Mouse (Mus musculus) heart, postnatal 4 days (tissue): ENCODE measurements around the gene Znrf3. TPM values are rescaled to one million over a fixed set of nuclear protein-coding genes. Genes with fewer than 3 reads are reported as not detected.
A peak's percentile ranks its signal among the peaks of the same experiment; 100 is the strongest.

Experiments used
- DNase-seq: peaks from one replicate; pipeline ENCODE4 v3.0.0; 2021
- total RNA-seq, 2 experiments: library from RNA; stranded (reverse); gene quantifications; 2 replicates each; pipeline ENCODE4 v1.2.3; 2021

Gene Znrf3
- total RNA-seq, 2 experiments from 2014 or later = 15.2 to 18.0 TPM

DNA sequence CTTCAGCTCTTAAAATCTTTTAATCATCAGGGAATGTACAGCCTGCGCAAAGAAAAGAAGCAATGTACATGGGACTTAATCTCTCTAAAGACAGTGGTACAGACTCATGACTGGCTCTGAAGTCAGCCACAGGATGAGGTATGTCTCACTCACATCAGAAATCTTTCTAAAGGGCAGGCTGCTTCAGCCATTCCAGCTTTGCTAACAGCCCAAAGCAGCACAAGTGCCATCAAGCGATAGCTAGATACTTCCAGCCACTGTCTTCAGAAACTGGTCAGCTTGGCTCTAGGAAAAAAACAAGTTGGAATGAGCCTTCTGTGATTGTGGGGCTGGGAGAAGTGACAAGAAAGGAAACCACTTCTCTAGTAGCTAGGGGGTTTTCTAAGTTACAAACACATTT, 7.0 kb downstream of the Znrf3 start:
- DNase-seq = no peak

DNA sequence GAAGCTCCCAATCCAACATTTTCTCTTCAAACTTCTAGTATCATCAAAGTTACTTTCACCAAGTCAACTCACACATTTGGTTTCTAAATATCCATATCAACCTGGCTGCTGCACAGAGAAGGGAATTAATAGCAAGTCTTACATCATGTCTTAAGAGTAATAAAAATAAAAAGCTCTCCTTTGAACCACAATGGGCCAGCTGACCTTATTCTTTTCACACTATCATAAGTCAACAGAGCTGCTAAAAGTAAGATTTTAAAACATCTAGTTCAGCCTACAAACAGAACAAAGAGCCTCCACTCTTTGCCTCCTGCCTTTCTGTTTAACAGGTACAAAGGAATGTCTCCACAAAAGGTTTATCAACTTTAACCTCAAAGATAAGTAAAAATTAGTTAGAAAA, 7.7 kb downstream of the Znrf3 start:
- no peak for DNase-seq

DNA sequence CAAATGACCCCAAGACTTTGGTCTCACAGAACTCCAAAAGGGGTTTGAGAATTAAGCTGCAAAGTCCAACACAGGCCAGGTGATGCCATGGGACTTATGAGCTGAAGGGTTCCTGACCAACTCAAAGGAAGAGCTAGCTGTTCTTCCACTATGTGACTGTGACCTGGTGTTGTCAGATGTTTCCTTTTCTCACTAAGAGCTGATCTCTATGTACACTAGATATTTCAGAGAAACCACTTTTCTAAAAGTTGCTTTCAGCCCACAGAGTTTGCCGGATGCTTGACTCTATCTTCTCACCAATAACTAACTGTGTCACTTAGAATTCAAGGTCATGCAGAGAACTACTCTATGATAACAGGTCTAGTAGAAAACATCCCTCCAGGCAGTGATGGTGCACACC, 9.2 kb downstream of the Znrf3 start:
- DNase-seq = no peak

DNA sequence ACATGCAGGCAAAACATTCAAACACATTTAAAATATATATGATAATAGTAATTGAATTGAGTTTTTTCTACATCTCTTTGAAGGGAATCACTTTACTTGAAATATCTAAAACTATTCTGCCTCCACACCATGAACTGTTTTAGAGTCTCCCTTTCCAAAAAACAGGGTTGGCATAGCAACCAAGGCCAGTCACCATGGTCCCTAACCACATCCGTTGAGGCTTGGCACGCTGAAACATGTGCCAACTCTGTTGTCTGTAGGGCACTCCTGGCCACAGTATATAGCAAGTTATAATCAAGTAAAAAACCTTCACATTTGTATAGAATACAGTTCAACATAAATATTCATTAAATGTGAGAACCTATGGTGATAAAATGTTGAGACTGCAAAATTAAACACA, 12.3 kb downstream of the Znrf3 start:
- DNase-seq = no peak

DNA sequence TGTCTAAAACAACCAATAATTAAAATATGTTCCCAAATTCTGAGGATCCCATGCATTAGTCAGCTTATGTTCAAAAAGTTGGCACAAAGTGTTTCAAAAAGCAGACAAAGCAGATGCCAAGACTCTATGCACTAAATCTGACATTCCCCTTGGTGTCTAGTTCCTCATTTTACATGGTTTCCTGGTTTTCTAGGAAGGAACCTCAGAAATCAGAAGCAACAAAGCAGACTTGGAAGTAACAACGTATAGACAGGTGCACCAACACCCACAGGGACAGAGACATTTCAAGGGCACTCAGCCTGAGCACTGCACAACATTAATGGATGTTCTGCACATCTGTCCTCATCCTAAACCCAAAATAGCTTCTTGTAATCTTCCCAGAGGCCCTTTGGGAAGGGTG, 13.8 kb downstream of the Znrf3 start:
- DNase-seq = no peak

DNA sequence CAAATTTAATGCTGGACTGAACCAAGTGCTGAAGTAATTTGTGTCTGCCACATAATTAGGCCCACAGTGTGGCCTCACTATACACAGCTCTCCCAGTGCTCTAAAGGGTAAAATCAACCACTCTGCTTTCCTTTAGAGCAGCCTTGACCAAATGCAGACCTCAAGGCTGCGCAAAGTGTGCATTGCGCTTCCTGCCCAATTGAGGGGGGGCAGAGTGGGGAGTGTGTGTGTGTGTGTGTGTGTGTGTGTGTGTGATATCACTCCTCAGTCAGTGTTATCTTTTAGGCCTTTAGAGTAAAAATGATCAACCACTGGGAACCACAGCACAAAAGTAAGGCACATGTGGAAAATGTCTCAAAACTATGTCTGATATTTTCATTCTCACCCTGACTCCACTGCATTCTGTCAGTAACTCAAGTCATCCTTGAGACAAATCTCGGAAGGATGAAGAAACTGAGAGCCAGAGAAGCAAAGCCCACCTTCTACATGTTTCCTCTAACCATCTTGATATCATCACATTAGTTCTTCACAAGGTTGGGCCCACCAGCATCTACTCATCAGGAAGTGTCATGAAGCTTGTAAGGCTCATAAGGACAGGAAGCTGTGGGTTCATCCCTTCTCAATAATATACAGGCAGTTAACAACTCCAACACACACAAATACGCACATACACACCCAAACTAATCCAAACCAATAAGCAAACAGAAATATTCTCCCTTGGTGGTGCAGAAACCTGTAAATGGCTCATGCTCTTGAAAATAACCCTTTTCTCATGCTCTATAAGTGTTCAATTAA, 15.1 kb downstream of the Znrf3 start:
- DNase-seq = no peak

DNA sequence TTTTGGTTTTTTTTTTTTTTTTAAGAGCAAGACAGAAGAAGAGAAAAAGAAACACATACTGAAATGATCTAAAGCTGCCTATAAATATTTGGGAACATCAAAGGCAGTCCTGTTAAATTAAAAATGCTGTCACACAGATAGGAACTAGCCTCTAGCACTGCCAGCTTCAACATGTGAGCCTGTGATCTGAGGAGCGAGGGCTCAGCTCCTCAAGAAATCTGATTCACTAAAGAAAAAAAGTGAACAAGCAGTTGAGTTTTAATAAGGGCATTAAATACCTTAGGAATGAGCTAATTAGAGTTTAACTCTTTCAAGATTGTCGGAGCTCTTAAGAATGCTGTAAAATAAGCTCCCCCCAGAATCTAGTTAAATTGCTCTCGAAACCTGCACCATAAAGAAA, 17.4 kb downstream of the Znrf3 start:
- DNase-seq = no peak

DNA sequence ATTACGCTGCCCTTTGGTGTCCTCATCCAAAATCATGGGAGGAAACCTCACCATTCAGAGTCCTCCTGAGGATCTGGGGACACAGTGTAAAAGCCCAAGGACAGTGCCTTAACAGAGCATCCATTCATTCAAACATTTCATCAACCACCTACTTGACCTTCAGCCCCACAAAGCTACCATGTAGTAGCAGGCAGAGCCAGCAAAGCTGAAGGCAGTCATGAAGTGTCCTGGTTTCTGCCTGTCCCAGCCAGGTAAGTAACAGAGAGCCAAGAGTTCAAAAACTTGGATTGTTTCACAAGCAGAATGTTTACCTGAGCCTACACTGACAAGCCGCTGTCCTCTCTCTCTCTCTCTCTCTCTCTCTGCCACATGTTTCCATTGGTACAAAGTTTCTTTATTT, 18.3 kb downstream of the Znrf3 start:
- no peak for DNase-seq

DNA sequence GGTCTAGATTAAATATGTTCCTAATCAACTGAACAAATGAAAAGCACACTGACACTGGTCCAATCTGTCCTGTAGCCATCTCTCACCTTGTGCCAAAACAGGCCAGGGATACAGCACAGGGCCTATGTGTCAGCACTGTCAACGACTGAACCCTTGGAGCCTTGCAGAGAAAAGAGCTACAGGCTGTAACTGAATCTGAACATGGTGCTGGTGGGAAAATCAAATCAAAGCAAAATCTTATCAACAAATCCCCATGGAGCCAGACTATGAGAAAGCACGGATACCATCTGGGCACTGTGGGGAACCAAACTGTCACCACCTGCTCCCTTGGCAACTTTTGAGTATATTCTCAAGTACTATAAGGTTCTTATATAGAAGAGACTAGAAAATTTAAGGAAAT, 19.5 kb downstream of the Znrf3 start:
- DNase-seq = no peak

DNA sequence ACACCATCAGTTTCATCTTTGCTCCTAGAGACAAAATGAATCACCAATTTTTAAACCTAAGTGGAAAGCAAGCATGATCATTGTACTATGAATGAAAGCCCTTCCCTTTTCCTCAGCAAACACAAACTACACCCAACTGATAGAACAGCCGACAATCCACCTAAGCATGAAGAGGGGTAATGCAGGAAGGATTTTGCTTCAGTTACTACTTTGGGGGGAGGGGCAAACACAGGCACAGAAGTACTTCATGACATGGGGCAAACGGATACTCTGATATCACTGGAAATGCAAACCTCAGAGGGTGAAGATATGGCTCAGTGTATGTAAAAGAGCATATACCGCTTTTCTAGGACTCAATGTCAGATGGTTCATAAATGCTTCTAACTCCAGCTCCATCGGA, 20.5 kb downstream of the Znrf3 start:
- no peak for DNase-seq

DNA sequence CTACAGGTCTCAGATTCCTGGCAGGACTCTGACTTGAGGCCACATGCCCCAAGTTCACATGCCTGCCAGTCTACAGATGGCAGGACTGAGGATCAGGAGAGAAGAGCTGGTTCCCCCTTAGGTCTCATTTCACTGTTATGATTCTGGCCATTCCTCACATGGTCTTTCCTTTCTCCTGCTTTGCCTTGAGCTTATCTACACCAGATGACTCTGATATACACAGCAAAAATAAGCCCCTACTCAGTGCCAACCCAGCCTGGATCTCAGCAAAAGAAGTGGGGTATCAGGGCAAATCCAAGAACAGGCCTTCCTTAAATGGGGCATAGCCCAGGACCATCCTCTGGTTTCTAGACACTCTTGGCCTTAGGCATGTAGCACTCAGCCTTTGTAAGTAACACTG, 21.6 kb downstream of the Znrf3 start:
- DNase-seq = no peak

DNA sequence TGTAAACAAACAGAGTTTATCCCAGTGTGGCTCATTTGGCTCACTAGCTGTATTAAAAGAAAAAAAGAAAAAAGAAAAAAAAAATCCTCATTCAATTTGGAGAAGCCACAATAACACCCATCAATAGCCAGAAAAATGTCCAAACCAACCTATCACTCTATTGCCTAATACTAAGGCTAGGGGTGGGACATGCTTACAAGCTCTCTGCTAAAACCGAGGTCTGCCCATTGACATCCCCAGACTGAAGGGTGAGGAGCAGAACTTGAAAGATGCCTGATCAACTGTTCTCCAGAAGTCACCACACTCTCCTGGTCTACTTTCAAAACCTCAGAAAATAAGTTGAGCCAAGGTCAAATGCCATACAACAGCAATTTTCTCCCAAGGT, 22.4 kb downstream of the Znrf3 start:
- DNase-seq = no peak

DNA sequence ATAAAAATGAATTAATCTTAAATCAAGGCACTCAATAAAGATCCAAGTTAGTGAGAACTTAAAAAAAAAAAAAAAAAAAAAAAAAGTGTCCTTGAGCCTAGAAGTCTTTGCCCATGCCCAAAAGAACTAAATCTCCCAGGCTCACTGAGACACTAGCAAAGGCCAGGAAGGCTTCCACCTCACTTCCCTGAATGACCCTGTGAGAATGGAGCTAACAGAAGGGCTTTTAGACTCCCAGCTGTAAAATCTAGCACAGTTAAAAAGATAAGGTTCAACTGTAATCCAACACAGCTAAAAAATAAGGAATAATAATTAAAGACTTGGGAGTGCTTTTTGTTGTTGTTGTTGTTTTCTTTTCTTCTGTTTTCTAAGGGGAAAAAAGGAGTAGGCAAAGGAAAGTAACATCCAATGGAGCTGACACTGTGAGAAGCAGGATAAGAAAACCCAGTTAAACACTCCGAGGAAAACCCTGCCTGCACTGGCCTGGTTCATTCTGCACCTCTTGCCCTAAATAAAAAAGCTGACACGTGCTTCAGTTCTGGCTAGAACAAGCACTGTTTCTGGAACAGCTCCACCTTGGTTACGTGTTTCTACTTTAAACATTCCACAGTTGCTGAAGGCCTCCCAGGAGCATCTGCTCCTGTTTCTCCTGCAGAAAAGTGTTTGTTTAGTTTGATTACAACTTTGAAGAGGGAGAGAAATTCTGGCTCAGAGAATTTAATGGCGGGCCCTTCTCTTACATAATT, 23.0 kb downstream of the Znrf3 start:
- DNase-seq = peak; percentile 37

DNA sequence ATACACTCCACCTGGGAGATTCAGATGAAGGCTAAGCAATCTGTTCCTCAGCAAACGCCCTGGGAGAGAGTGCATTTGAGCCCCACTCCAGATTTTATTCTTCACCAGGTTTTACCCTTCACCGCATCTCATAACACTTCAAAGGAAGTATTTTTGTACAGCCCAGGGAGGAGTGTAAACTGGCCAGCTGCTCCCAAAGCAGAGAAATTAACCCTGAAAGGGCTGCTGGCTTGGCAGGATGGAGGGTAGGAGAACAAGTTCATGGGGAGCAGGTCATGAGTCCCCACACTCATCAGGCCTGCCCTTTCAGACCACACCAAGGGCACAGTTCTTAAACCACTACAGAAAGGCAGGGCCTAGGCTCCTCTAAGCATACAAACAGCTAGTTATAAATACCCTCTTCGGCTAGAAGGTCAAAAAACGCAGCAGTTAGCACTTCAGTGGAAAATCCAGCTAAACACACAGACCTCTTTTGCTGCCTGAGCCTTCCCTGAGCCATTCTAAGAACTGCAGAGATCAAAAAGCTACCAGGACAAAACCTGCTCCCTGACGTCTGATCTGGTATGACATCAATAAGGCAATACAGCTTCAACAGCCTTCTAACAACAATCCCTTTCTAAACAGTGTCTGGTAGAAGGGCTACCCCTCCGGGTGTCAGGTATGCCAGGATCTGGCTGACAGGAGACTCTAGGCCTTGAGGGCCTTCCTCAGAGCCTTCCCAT, 28.9 kb downstream of the Znrf3 start:
- peak; percentile 38 for DNase-seq

DNA sequence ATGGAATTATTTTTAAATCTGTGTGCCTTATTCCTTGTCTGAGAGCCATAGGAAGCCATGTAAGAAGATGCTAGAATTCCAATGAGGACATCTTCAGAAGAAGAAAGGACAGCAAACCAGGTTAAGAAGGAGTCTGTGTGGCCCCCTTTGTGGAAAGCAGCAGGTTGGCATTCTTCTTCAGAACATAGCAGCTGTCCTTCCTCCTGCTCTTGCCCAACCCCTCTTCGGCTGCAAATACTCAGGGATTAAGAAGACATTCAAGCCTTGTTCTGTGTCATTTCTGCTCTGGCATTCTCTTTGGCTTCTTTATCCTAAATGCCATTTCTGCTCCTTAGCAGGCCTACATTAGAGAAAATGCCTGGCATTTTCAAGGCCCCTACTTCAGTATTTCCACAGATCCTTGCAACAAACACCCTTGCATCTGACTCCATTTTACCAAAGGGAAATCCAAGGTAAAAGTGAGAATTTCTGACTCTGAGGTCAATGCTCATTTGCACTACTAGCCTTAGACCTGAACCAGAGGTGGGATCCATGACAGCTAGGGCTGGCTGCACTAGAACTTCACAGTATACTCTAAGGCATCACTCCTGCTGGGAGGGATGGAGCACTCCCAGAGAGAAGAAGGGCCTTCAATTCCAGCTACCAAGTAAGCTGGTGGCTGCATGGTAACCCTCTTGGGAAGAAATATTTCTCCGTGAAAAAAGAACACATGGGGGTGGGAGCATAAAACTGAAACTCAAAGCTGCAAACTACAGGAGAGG, 29.6 kb downstream of the Znrf3 start:
- DNase-seq = no peak

DNA sequence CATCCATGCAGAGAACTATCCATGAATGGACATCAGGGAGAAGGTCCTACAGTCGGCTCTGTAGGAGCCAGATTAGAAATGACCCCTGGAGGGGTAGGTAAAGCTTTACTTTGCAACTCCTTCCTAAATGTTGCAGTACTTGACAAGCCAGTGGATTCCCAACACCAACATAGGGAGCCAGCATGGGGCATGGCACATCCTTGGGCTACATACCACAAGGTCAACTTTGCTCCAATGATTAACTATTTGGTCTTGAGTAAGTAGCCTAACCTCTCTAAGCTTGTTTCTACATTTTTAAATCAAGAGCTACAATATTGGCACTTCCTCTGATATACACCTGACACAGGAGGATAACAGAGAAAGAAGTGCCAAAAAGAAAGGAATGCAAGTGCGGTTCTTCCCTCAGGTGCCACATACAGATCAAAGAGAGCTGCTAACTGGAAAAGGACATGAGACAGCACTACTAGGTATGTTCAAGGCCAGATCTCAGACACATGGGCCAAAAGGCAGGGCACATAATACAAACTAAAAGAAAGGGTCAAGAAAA, 31.9 kb downstream of the Znrf3 start:
- no peak for DNase-seq

DNA sequence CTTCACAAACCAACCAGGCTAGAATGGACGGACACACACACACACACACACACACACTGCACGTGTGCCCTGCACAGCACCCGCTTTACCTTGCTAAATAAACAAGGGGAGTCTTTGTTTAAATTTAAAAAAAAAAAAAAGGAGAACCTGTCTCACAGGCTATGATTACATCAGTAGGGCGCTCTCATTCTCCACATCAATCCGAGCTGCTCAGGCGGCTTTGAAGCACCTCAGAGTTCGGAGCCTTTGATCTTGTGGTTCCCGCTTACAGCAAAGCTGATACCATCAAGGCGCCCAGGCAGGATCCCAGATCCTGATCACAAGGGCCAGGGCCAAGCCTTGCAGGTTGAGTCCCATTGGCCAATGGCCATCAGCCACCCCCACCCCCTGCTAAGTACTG, 33.1 kb downstream of the Znrf3 start:
- DNase-seq = no peak

DNA sequence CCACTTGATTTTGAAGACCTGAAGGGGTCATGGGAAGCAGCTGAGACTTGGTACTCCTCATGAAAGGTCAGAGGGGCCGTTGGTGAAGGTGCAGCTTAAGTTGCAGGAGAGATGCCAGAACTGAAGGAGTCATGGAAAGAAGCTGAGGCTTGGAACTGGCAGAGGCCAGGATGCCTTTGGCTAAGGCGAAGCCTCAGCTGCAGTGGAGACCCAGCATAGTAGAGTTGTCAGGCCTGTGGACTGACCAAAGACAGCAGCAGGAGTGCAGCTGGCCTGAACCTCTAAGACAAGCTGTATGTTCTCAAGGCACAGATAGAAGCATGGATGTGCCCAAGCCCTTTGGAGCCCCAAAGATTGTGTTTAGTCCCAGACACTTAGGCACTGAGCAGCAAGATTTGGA, 40.5 kb downstream of the Znrf3 start:
- peak; percentile 13 for DNase-seq

DNA sequence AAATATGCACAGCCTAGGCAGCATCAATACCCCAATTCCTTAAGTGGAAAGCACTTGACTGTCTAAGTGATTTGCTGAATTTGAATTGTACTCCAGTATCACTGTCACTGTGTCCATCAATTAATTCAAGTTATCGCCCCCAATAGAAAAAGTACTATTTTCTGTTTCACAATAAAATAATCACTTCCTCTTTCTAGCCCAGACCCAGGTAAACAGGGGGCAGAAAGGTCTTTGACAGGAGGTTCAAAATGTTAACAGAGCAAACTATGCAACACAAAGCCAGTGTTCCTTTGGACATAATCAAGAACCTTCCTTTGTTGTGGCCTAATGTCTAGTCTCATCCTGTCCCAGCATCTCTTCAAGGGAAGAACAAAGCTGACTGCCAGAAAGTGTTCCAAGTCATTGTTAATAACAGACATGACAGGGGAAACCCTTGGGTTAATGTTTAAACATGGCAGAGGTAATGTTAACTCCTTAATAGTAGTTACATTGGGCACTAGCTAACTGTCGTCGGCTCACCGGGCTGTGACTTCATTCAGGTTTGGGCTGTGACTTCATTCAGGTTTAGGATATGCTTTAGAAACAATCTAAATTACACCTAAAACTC, 42.4 kb downstream of the Znrf3 start:
- DNase-seq = no peak

DNA sequence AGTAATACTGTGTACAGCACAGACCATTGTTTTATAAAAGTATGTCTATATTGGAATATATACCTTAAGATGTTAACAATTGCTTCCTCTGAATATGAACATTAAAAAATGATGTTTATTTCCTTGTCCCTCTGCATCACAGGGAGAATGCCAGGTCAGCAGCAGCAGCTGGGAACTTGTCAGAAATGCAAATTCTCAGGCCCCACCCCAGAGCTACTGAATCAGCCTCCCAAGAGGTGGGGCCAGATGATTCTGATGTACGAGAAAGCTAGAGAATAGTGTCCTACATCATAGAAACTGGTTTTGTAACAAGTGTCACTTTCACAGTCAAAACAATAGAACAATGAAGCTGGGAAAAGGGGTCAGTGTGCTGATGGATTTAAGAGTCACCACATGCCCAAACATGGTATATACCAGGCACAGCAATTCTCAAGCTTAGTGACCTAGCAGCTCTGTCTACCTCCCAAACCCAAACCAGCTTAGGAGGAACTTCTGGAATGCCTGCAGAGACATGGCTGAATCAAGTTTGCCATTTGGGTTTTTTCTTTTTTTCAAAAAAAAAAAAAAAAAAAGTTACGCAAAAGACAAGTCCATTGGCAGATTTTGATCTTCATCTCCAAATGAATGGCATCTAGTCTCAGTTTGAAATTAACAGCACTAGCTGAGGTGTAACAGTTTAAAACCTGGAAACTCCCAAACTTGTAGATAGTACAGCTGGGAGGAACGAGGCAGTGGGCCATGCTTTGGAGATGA, 46.2 kb downstream of the Znrf3 start:
- no peak for DNase-seq
